Comparison of ENCODE assay signal across 17 mouse cellular contexts in genomic region chr12:27576109-27576700, GRCm38 (mm10).
DNase-seq lines count a peak whose midpoint lies in the region; ATAC-seq and TF ChIP-seq lines count a peak whose summit lies in the region.
"Had no signal": no experiment of that assay in that cellular context is flagged by ENCODE, and none has a peak within 500 bp of the region (broad histone marks: within the 10 kb centered on the region; RNA-seq: fewer than 3 reads in every experiment).

No protein-coding gene starts in this region.

- no peak overlapping the region for H3K4me2 ChIP-seq in forebrain, postnatal 0 days (ENCODE audit: low read depth)
- no peak overlapping the region for H3K4me2 ChIP-seq in limb, embryonic 11.5 days (ENCODE audit: low read depth, severe bottlenecking)
- no peak overlapping the region for H3K4me2 ChIP-seq in neural tube, embryonic 12.5 days (replicated peaks)
- H3K4me2 ChIP-seq: heart, embryonic 12.5 days; hindbrain, embryonic 15.5 days; limb, embryonic 13.5 days; lung, embryonic 14.5 days had no signal

- H3K36me3 ChIP-seq in forebrain, embryonic 10.5 days (replicated peaks): no peaks in the 10 kb centered on the region
- H3K36me3 ChIP-seq in forebrain, postnatal 0 days (ENCODE audit: insufficient read depth): no peaks in the 10 kb centered on the region
- H3K36me3 ChIP-seq in embryonic facial prominence, embryonic 10.5 days (replicated peaks): no peaks in the 10 kb centered on the region
- no peaks in the 10 kb centered on the region for H3K36me3 ChIP-seq in limb, embryonic 11.5 days (ENCODE audit: control insufficient read depth, insufficient read depth, low read length)
- no peaks in the 10 kb centered on the region for H3K36me3 ChIP-seq in neural tube, embryonic 12.5 days
- H3K36me3 ChIP-seq: heart, embryonic 12.5 days; hindbrain, embryonic 15.5 days; limb, embryonic 13.5 days had no signal

- H3K9me3 ChIP-seq in forebrain, embryonic 10.5 days: no peaks in the 10 kb centered on the region
- no peaks in the 10 kb centered on the region for H3K9me3 ChIP-seq in forebrain, postnatal 0 days (ENCODE audit: low read length)
- no peaks in the 10 kb centered on the region for H3K9me3 ChIP-seq in embryonic facial prominence, embryonic 10.5 days
- no peaks in the 10 kb centered on the region for H3K9me3 ChIP-seq in limb, embryonic 11.5 days (ENCODE audit: control insufficient read depth, low read length)
- H3K9me3 ChIP-seq in neural tube, embryonic 12.5 days: no peaks in the 10 kb centered on the region
- H3K9me3 ChIP-seq: heart, embryonic 12.5 days; hindbrain, embryonic 15.5 days; limb, embryonic 13.5 days had no signal

- no peak overlapping the region for H3K9ac ChIP-seq in forebrain, postnatal 0 days
- H3K9ac ChIP-seq in limb, embryonic 11.5 days (ENCODE audit: low read length): no peak overlapping the region
- no peak overlapping the region for H3K9ac ChIP-seq in neural tube, embryonic 12.5 days
- H3K9ac ChIP-seq: heart, embryonic 12.5 days; hindbrain, embryonic 15.5 days; limb, embryonic 13.5 days; lung, embryonic 14.5 days had no signal

- peak overlapping the region; percentile 70 for H3K27ac ChIP-seq in forebrain, embryonic 10.5 days
- H3K27ac ChIP-seq in forebrain, postnatal 0 days (ENCODE audit: low read depth, low read length): no peak overlapping the region
- H3K27ac ChIP-seq in embryonic facial prominence, embryonic 10.5 days (replicated peaks): peak overlapping the region; percentile 27; the same call in 1 of the 2 replicates
- peak overlapping the region; percentile 23 for H3K27ac ChIP-seq in limb, embryonic 11.5 days (replicated peaks; ENCODE audit: low read depth, low read length)
- peak overlapping the region; percentile 54; the same call in 1 of the 2 replicates for H3K27ac ChIP-seq in neural tube, embryonic 12.5 days
- H3K27ac ChIP-seq: hindbrain, embryonic 15.5 days; kidney, postnatal 0 days; limb, embryonic 13.5 days had no signal

- WGBS in forebrain, embryonic 10.5 days: 72% methylated on average over 3 of the region's 3 CpGs
- WGBS in forebrain, postnatal 0 days: 57% methylated on average over 3 of the region's 3 CpGs
- 53% methylated on average over 3 of the region's 3 CpGs for WGBS in embryonic facial prominence, embryonic 10.5 days
- WGBS in limb, embryonic 11.5 days: 44% methylated on average over 3 of the region's 3 CpGs
- WGBS in neural tube, embryonic 12.5 days: 33% methylated on average over 3 of the region's 3 CpGs

- peaks cover 23% of the 10 kb centered on the region for H3K4me1 ChIP-seq in forebrain, embryonic 10.5 days
- H3K4me1 ChIP-seq in forebrain, postnatal 0 days (ENCODE audit: insufficient read depth): no peaks in the 10 kb centered on the region
- H3K4me1 ChIP-seq in embryonic facial prominence, embryonic 10.5 days: peaks cover 23% of the 10 kb centered on the region
- peaks cover 10% of the 10 kb centered on the region; the same call in 1 of the 2 replicates for H3K4me1 ChIP-seq in limb, embryonic 11.5 days (ENCODE audit: control insufficient read depth, insufficient read depth, low read length)
- H3K4me1 ChIP-seq in neural tube, embryonic 12.5 days: peaks cover 14% of the 10 kb centered on the region
- H3K4me1 ChIP-seq: heart, embryonic 12.5 days; megakaryocyte, embryonic 14.5 days had no signal

- DNase-seq in forebrain, embryonic 10.5 days (ENCODE audit: extremely low spot score, low spot score): peak; percentile 17
- no peak for DNase-seq in forebrain, postnatal 0 days
- DNase-seq in embryonic facial prominence, embryonic 10.5 days (ENCODE audit: low spot score): peak; percentile 22
- DNase-seq in limb, embryonic 11.5 days (ENCODE audit: low spot score): peak; percentile 52
- DNase-seq in spleen, adult 12 weeks (ENCODE audit: low spot score): no peak
- DNase-seq in left cerebral cortex, adult 9 months (ENCODE audit: low spot score in 2 of 2): no peak
- DNase-seq: adrenal gland, postnatal 10 days; cerebellum, postnatal 25 days; lung, embryonic 14.5 days had no signal

- no peaks in the 10 kb centered on the region for H3K27me3 ChIP-seq in forebrain, embryonic 10.5 days (ENCODE audit: poor library complexity, severe bottlenecking)
- no peaks in the 10 kb centered on the region for H3K27me3 ChIP-seq in forebrain, postnatal 0 days (ENCODE audit: insufficient read depth, low read length)
- no peaks in the 10 kb centered on the region for H3K27me3 ChIP-seq in embryonic facial prominence, embryonic 10.5 days (replicated peaks; ENCODE audit: low read depth, poor library complexity, severe bottlenecking)
- H3K27me3 ChIP-seq in limb, embryonic 11.5 days (ENCODE audit: control insufficient read depth, insufficient read depth, low read length): no peaks in the 10 kb centered on the region
- no peaks in the 10 kb centered on the region for H3K27me3 ChIP-seq in neural tube, embryonic 12.5 days (replicated peaks)
- H3K27me3 ChIP-seq: heart, embryonic 12.5 days; hindbrain, embryonic 15.5 days; limb, embryonic 13.5 days; megakaryocyte, embryonic 14.5 days had no signal

- ATAC-seq in forebrain, postnatal 0 days: no peak
- peak; percentile 68; the same call in 1 of the 2 replicates for ATAC-seq in limb, embryonic 11.5 days (ENCODE audit: insufficient number of reproducible peaks, low FRiP score, low TSS enrichment, low read depth)
- ATAC-seq in neural tube, embryonic 12.5 days (ENCODE audit: low FRiP score, low read depth): peak; percentile 88
- no peak for ATAC-seq in erythroblast, adult 5-6 weeks (replicated peaks; ENCODE audit: low FRiP score, poor library complexity, severe bottlenecking)

- no peak overlapping the region for H3K4me3 ChIP-seq in forebrain, embryonic 10.5 days
- no peak overlapping the region for H3K4me3 ChIP-seq in forebrain, postnatal 0 days (ENCODE audit: low read depth, low read length)
- H3K4me3 ChIP-seq in embryonic facial prominence, embryonic 10.5 days: no peak overlapping the region
- no peak overlapping the region for H3K4me3 ChIP-seq in limb, embryonic 11.5 days (ENCODE audit: low read depth, low read length)
- H3K4me3 ChIP-seq in neural tube, embryonic 12.5 days: no peak overlapping the region
- H3K4me3 ChIP-seq: erythroblast, embryonic 14.5 days; heart, embryonic 12.5 days; hindbrain, embryonic 15.5 days; limb, embryonic 13.5 days; megakaryocyte, embryonic 14.5 days had no signal

- no peak for TF ChIP-seq CTCF in forebrain, postnatal 0 days (IDR thresholded peaks at IDR 0.05; ENCODE audit: low read depth)

Comparison
In these comparisons a context has a peak if more than half of its experiments do, and no peak if none do; other contexts are left out.
1. DNase-seq: peak in forebrain, embryonic 10.5 days (single experiment), embryonic facial prominence, embryonic 10.5 days (single experiment) and limb, embryonic 11.5 days (single experiment); none in forebrain, postnatal 0 days (single experiment), spleen, adult 12 weeks (single experiment) and left cerebral cortex, adult 9 months (0 of 2).
2. ATAC-seq: peak in limb, embryonic 11.5 days (single experiment) and neural tube, embryonic 12.5 days (single experiment); none in forebrain, postnatal 0 days (single experiment) and erythroblast, adult 5-6 weeks (single experiment).